Mouse (Mus musculus): ENCODE data around the gene Chpt1. TPM values are rescaled to one million over a fixed set of nuclear protein-coding genes. Genes with fewer than 3 reads are reported as not detected.
"Not testable (repeated sequence)": the region's sequence is repeated elsewhere in the genome, so short reads cannot be mapped to it uniquely, and the experiment has no call there.

Chpt1 gene
- polyA plus RNA-seq, 1 experiment: not detected

GRCm38 (mm10) chr10:88501886-88502765 is 1.7 kb downstream of the Chpt1 start:
- no peak for TF ChIP-seq POLR2A (IDR thresholded peaks at IDR 0.05; ENCODE audit: insufficient read depth, low read depth, low read length)
- no peak for TF ChIP-seq CTCF (IDR thresholded peaks at IDR 0.05; ENCODE audit: insufficient read depth, low read depth, low read length)
- peak overlapping the region; percentile 70 for H3K27ac ChIP-seq (ENCODE audit: insufficient read depth, low read depth, low read length)
- peaks cover 6% of the 10 kb centered on the region; the same call in 1 of the 2 replicates for H3K4me1 ChIP-seq (ENCODE audit: control insufficient read depth, insufficient read depth, low read length)
- peak overlapping the region; percentile 28 for H3K4me3 ChIP-seq (ENCODE audit: insufficient read depth, low read depth, low read length)
- WGBS: 38% methylated on average over 13 of the region's 13 CpGs

GRCm38 (mm10) chr10:88501370-88501769 is 2.5 kb downstream of the Chpt1 start:
- H3K4me3 ChIP-seq (ENCODE audit: insufficient read depth, low read depth, low read length): no peak overlapping the region
- 90% methylated on average over 10 of the region's 10 CpGs for WGBS
- H3K4me1 ChIP-seq (ENCODE audit: control insufficient read depth, insufficient read depth, low read length): peaks cover 6% of the 10 kb centered on the region; the same call in 1 of the 2 replicates
- no peak overlapping the region for H3K27ac ChIP-seq (ENCODE audit: insufficient read depth, low read depth, low read length)
- TF ChIP-seq POLR2A (IDR thresholded peaks at IDR 0.05; ENCODE audit: insufficient read depth, low read depth, low read length): no peak
- TF ChIP-seq CTCF (IDR thresholded peaks at IDR 0.05; ENCODE audit: insufficient read depth, low read depth, low read length): no peak

DNA sequence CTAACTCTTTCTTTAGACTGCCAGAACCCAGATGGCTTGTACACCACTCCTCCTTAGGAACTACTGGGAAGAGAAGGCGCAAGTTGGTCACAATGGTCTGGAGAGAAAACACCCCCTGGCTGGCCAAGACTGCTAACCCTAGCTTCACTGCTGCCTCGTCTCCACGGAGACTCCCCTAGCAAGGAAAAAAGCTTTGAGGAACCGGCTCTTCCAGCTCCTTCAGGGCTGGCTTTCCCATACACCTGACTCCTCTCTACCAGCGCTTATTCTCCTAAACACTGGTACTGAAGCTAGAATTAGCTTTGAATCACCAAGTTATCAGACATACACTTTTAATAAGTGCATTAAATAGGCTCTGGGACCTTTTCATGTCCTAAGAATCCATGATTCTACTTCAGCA is 3.9 kb downstream of the Chpt1 start:
- TF ChIP-seq POLR2A (IDR thresholded peaks at IDR 0.05; ENCODE audit: insufficient read depth, low read depth, low read length): no peak
- TF ChIP-seq CTCF (IDR thresholded peaks at IDR 0.05; ENCODE audit: insufficient read depth, low read depth, low read length): no peak
- H3K4me3 ChIP-seq (ENCODE audit: insufficient read depth, low read depth, low read length): no peak overlapping the region
- H3K27ac ChIP-seq (ENCODE audit: insufficient read depth, low read depth, low read length): no peak overlapping the region
- H3K4me1 ChIP-seq (ENCODE audit: control insufficient read depth, insufficient read depth, low read length): peaks cover 8% of the 10 kb centered on the region; the same call in 1 of the 2 replicates
- WGBS: 61% methylated on average over 5 of the region's 5 CpGs

DNA sequence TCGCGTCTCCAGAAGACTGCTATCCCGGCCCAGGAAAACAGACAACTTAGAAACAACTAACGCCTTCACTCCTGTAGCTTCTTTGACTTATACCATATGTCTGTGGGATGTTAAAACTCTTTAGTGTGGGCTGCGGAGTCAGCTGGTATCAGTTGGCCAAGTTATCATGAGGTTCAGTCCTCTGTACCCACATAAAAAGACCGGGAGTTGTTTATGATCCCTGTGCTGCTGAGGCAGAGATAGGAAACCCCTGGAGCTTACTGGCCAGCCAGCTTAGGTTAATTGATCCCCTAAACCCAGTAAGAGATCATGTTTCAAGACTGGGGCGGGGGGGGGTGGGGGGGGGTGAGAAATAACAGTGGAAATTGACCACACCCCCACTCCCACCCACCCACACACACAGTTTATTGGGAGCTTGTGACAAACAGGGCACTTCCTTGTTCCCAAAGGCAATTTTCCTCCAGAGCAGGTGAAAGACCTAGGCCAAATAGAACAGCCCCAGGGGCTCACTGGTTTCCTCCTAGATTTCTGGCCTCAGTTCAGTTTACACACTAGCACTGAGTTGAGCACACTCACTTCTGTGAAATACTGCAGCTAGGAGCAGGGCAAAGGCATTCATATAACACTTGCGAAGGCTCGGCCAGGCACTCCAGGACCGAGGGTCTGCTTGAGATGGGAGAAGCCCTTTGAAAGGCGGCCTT is 6.9 kb downstream of the Chpt1 start:
- no peak overlapping the region for H3K27ac ChIP-seq (ENCODE audit: insufficient read depth, low read depth, low read length)
- TF ChIP-seq POLR2A (IDR thresholded peaks at IDR 0.05; ENCODE audit: insufficient read depth, low read depth, low read length): no peak
- TF ChIP-seq CTCF (IDR thresholded peaks at IDR 0.05; ENCODE audit: insufficient read depth, low read depth, low read length): no peak
- H3K4me1 ChIP-seq (ENCODE audit: control insufficient read depth, insufficient read depth, low read length): peaks cover 11% of the 10 kb centered on the region; the same call in 1 of the 2 replicates
- H3K4me3 ChIP-seq (ENCODE audit: insufficient read depth, low read depth, low read length): no peak overlapping the region
- 85% methylated on average over 11 of the region's 11 CpGs for WGBS

DNA sequence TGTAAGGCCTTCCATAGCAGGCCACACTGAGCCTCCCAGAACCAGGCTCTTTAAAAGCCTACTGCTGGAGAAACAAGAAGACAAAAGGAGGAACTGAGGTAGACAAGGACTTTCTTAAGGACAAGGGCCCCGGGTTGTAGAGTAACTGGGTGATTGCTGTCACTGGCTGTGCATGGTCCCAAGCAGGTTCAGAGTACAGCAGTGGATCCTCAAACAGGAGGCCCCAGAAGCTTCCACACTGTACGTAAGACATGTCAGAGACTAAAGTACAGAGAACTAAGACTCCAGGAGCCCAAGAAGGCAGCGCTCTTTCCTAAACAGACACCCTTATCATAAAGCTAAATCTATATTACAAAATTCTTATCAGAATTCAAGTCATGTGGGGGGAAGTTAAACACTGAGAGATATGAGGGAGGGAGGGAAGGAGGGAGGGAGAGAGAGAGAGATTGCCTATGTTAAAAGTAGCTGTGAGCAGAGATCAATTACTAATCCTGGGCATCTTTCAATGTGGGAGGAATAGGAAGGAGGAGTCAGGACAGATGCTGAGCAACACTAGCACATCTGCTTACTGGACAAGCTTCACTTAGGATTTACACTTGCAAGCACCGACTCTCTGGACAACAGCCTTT is 8.8 kb downstream of the Chpt1 start:
- WGBS: 92% methylated on average over 4 of the region's 4 CpGs
- H3K4me1 ChIP-seq (ENCODE audit: control insufficient read depth, insufficient read depth, low read length): peaks cover 7% of the 10 kb centered on the region; the same call in 1 of the 2 replicates

DNA sequence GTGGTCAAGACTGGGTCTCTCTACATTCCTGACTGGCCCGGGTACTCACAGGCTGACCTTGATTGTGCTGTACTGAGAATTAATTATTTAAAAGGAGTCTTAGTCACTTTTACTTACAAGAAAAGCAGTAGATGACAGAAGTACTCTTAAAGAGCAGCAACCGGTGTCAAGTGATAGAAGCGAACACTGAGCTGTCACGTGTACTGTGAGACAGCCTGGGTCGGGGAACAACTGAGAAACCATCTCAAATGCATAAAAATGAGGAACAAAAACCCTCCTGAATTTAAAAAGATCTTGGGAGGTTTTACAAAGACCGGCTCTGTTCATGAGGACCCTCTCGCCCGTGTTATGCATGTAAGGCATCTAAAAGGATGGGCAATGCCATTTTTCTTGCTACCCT is 11.2 kb downstream of the Chpt1 start:
- 56% methylated on average over 8 of the region's 8 CpGs for WGBS
- Histone ChIP-seq H3K4me1 (ENCODE audit: control insufficient read depth, insufficient read depth, low read length) (peaks cover 4% of the 10 kb centered on the region; the same call in 1 of the 2 replicates), H3K4me3 (ENCODE audit: insufficient read depth, low read depth, low read length) (no peak overlapping the region), H3K27ac (ENCODE audit: insufficient read depth, low read depth, low read length) (no peak overlapping the region)
- TF ChIP-seq POLR2A (IDR thresholded peaks at IDR 0.05; ENCODE audit: insufficient read depth, low read depth, low read length) (no peak), CTCF (IDR thresholded peaks at IDR 0.05; ENCODE audit: insufficient read depth, low read depth, low read length) (no peak)

More for the DNA sequence above, 8.8 kb downstream of the Chpt1 start:
- no peak for TF ChIP-seq POLR2A (IDR thresholded peaks at IDR 0.05; ENCODE audit: insufficient read depth, low read depth, low read length)
- no peak for TF ChIP-seq CTCF (IDR thresholded peaks at IDR 0.05; ENCODE audit: insufficient read depth, low read depth, low read length)
- Histone ChIP-seq H3K4me3 (ENCODE audit: insufficient read depth, low read depth, low read length) (no peak overlapping the region), H3K27ac (ENCODE audit: insufficient read depth, low read depth, low read length) (no peak overlapping the region)

DNA sequence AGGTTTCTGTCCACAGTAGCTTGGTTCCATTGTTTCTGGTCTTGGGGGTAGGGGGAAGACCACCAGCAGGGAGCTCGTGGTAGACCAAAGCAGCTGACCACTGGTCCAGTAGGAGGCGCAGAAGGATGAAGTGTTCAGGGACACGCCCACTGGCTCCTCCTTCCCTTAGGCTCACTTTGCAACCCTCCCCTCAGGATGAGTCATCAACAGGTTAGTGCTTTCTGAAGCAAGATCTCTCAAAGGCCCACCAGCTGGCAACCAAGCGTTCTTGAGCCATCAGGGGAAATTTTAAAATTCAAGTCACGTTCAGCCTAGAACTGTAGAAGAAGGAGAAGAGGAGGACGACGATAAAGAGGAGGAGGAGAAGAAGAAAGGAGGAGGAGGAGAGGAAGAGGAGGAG is 12.2 kb downstream of the Chpt1 start:
- Histone ChIP-seq H3K4me1 (ENCODE audit: control insufficient read depth, insufficient read depth, low read length) (peaks cover 4% of the 10 kb centered on the region; the same call in 1 of the 2 replicates), H3K27ac (ENCODE audit: insufficient read depth, low read depth, low read length) (no peak overlapping the region), H3K4me3 (ENCODE audit: insufficient read depth, low read depth, low read length) (no peak overlapping the region)
- 68% methylated on average over 7 of the region's 7 CpGs for WGBS
- no peak for TF ChIP-seq CTCF (IDR thresholded peaks at IDR 0.05; ENCODE audit: insufficient read depth, low read depth, low read length)
- no peak for TF ChIP-seq POLR2A (IDR thresholded peaks at IDR 0.05; ENCODE audit: insufficient read depth, low read depth, low read length)

- H3K4me3 ChIP-seq (ENCODE audit: insufficient read depth, low read depth, low read length): no peak overlapping the region
- WGBS: 93% methylated on average over 5 of the region's 5 CpGs
- H3K4me1 ChIP-seq (ENCODE audit: control insufficient read depth, insufficient read depth, low read length): peaks cover 2% of the 10 kb centered on the region; the same call in 1 of the 2 replicates
- no peak overlapping the region for H3K27ac ChIP-seq (ENCODE audit: insufficient read depth, low read depth, low read length)
- TF ChIP-seq POLR2A (IDR thresholded peaks at IDR 0.05; ENCODE audit: insufficient read depth, low read depth, low read length): no peak
- no peak for TF ChIP-seq CTCF (IDR thresholded peaks at IDR 0.05; ENCODE audit: insufficient read depth, low read depth, low read length)
Measured at GRCm38 (mm10) chr10:88488629-88489028, 15.2 kb downstream of the Chpt1 start.

DNA sequence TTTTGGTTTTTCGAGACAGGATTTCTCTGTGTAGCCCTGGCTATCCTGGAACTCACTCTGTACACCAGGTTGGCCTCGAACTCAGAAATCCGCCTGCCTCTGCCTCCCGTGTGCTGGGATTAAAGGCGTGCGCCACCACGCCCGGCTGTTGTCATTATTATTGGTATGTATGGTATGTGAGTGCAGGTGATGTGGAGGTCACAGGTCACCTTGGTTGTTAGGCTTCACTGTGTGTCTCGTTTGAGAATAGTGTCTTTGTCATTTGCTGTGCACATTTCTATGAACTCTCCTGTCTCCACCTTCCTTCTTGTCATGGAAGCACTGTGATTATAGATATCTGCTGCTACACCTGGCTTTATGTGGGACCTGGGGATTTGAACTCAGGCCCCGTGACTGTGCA is 21.0 kb downstream of the Chpt1 start:
- not testable (repeated sequence) for H3K4me1 ChIP-seq (ENCODE audit: control insufficient read depth, insufficient read depth, low read length); H3K27ac ChIP-seq (ENCODE audit: insufficient read depth, low read depth, low read length); H3K4me3 ChIP-seq (ENCODE audit: insufficient read depth, low read depth, low read length)
- WGBS: 92% methylated on average over 10 of the region's 10 CpGs

Measured in olfactory bulb, adult 2 months (tissue).